Mouse (Mus musculus) adrenal gland, adult 8-10 months (tissue): ENCODE results near the gene Btbd35f30. TPM values are rescaled to one million over a fixed set of nuclear protein-coding genes. Genes with fewer than 3 reads are reported as not detected.
"Not testable (repeated sequence)": the region's sequence is repeated elsewhere in the genome, so short reads cannot be mapped to it uniquely, and the experiment has no call there.

Experiments
- DNase-seq: peaks from one replicate; pipeline ENCODE4 v3.0.0; 2022
- total RNA-seq, 4 experiments: library from RNA; stranded (reverse); gene quantifications; 2 replicates each; pipeline ENCODE4 v1.2.4; 2022

Btbd35f30 gene
- not detected for total RNA-seq

DNA sequence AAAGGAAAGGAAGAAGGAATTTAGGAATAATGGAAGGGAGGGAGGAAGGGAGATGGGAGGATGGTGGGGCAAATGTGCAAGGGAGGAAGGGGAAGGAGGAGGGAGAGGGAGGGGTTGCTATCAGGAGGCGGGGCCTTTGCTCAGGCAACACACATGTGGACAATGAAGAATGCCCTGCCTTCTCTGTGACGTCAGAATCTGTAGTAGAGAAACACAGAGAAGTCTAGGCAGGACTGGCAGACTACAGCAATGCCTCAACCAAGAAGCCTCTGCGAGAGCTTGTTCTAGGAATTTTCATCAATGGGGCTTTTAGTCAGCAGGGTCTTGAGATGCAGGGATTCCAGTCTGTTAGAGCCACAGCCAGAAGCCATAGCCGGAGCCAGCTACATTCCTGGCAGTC, at the start of gene Btbd35f30:
Gene Btbd35f30, plus strand, starts transcription at position 301 of the 400 bp plus-strand sequence.
- not testable (repeated sequence) for DNase-seq

DNA sequence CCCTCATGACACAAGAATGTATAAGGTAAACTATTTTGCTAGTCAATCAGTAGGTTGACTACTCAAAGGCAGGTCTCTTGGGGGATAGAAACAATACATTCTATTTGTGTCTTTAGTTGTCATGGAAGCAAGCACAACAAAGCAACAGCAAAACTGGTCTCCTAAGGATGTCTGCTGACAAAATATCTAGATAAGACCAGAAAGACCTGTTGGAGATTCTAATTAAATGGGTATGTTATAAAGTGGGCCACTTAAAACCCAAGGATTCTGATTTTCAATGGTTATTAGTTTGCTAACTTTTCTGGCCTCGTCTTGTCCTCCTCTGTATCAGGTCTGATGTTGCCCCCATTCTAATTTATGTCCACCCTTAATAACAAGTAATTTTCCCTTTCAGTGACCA, 47.0 kb downstream of the Btbd35f30 start, which contains the start of gene Gm21789:
Gene Gm21789, plus strand, starts transcription at position 301 of the 400 bp plus-strand sequence.
- DNase-seq, result not testable (repeated sequence)

Other genes with a start within 250 kb of the Btbd35f30 start
- gene Gm5926, start 243.9 kb upstream of the Btbd35f30 start, total RNA-seq, result not detected
- gene Btbd35f21, start 168.5 kb upstream of the Btbd35f30 start, total RNA-seq, result not detected
- gene Gm21789, start 47.1 kb downstream of the Btbd35f30 start, total RNA-seq, result not detected
- gene Btbd35f5, start 79.3 kb downstream of the Btbd35f30 start, total RNA-seq, result not detected